Mouse (Mus musculus) kidney, adult 11 months (tissue): ENCODE data around the gene Gm20388.

Experiments
- DNase-seq: peaks from one replicate; pipeline ENCODE4 v3.0.0; 2022

The Gm20388 gene

GRCm38 (mm10) chr8:120243222-120243621, 332.6 kb downstream of the Gm20388 start:
- DNase-seq: no peak

- no peak for DNase-seq
Observed at GRCm38 (mm10) chr8:120243916-120244451, 333.3 kb downstream of the Gm20388 start.

GRCm38 (mm10) chr8:120244553-120244952, 333.9 kb downstream of the Gm20388 start:
- no peak for DNase-seq

GRCm38 (mm10) chr8:120247618-120248017, 337.0 kb downstream of the Gm20388 start:
- no peak for DNase-seq

GRCm38 (mm10) chr8:120248031-120248430, 337.4 kb downstream of the Gm20388 start:
- DNase-seq: no peak

- DNase-seq: no peak
Observed at GRCm38 (mm10) chr8:120248451-120248850, 337.8 kb downstream of the Gm20388 start.

GRCm38 (mm10) chr8:120249800-120250336, 339.2 kb downstream of the Gm20388 start:
- no peak for DNase-seq

- DNase-seq: no peak
Observed at GRCm38 (mm10) chr8:120250750-120251410, 340.2 kb downstream of the Gm20388 start.

GRCm38 (mm10) chr8:120251411-120252035, 340.9 kb downstream of the Gm20388 start:
- DNase-seq: no peak

- DNase-seq: no peak
Observed at GRCm38 (mm10) chr8:120253626-120254025, 343.0 kb downstream of the Gm20388 start.

- no peak for DNase-seq
Observed at GRCm38 (mm10) chr8:120255406-120255987, 344.9 kb downstream of the Gm20388 start.

GRCm38 (mm10) chr8:120256958-120257357, 346.3 kb downstream of the Gm20388 start:
- DNase-seq: no peak

- no peak for DNase-seq
Observed at GRCm38 (mm10) chr8:120259206-120259605, 348.6 kb downstream of the Gm20388 start.

GRCm38 (mm10) chr8:120260677-120261076, 350.0 kb downstream of the Gm20388 start:
- no peak for DNase-seq

GRCm38 (mm10) chr8:120261338-120262120, 350.9 kb downstream of the Gm20388 start:
- no peak for DNase-seq

- no peak for DNase-seq
Observed at GRCm38 (mm10) chr8:120263879-120264278, 353.2 kb downstream of the Gm20388 start.

GRCm38 (mm10) chr8:120264388-120264943, 353.8 kb downstream of the Gm20388 start:
- DNase-seq: no peak

GRCm38 (mm10) chr8:120264944-120265453, 354.4 kb downstream of the Gm20388 start:
- DNase-seq: peak; percentile 67

- peak; percentile 75 for DNase-seq
Observed at GRCm38 (mm10) chr8:120265471-120265870, 354.8 kb downstream of the Gm20388 start.

- DNase-seq: no peak
Observed at GRCm38 (mm10) chr8:120268541-120268980, 357.9 kb downstream of the Gm20388 start.

- DNase-seq: no peak
Observed at GRCm38 (mm10) chr8:120270449-120270848, 359.8 kb downstream of the Gm20388 start.

- DNase-seq: no peak
Observed at GRCm38 (mm10) chr8:120273430-120273829, 362.8 kb downstream of the Gm20388 start.
